Mouse (Mus musculus) hindbrain, embryonic 10.5 days (tissue): Measurements from ENCODE around the gene Tdrd3. TPM values are rescaled to one million over a fixed set of nuclear protein-coding genes. Genes with fewer than 3 reads are reported as not detected.

ENCODE experiments used
- DNase-seq: peaks from one replicate; pipeline ENCODE4 v3.0.0-alpha.2; 2017; ENCODE audit warnings: low spot score
- H3K27ac ChIP-seq: fragments of 300-500 bp; sonication (generic); 2 replicates; pipeline ENCODE4 v1.5.1; 2016; ENCODE audit warnings: mild to moderate bottlenecking, moderate library complexity
- H3K27me3 ChIP-seq: fragments of 300-500 bp; sonication (generic); 2 replicates; pipeline ENCODE4 v1.6.1; 2016; ENCODE audit warnings: mild to moderate bottlenecking; ENCODE audit not compliant: poor library complexity, insufficient read depth, severe bottlenecking
- H3K36me3 ChIP-seq: fragments of 300-500 bp; sonication (generic); 2 replicates; pipeline ENCODE4 v1.6.1; 2016; ENCODE audit warnings: mild to moderate bottlenecking, moderate library complexity
- H3K4me1 ChIP-seq: fragments of 300-500 bp; sonication (generic); replicated peaks from 2 replicates; pipeline ENCODE4 v1.6.1; 2016; ENCODE audit warnings: mild to moderate bottlenecking
- H3K4me3 ChIP-seq: fragments of 300-500 bp; sonication (generic); 2 replicates; pipeline ENCODE4 v1.5.1; 2016; ENCODE audit warnings: mild to moderate bottlenecking, moderate library complexity
- H3K9me3 ChIP-seq: fragments of 300-500 bp; sonication (generic); 2 replicates; pipeline ENCODE4 v1.6.1; 2016; ENCODE audit warnings: mild to moderate bottlenecking, moderate library complexity
- WGBS: fragments of 180-500 bp; shearing (Covaris S2); methylation state at CpG from one replicate; pipeline ENCODE4 v1.1.7; 2016; 5-methylcytosine and 5-hydroxymethylcytosine counted together
- polyA plus RNA-seq: library from polyadenylated mRNA; unstranded; fragments of >200 nt; fragmentation: Nextera tagmentation; extraction: Ambion mirVana; gene quantifications from 2 replicates; pipeline ENCODE4 v1.2.1, GENCODE M21; 2016

The Tdrd3 gene
- polyA plus RNA-seq, 1 experiment from 2014 or later, result 27.0 TPM

DNA sequence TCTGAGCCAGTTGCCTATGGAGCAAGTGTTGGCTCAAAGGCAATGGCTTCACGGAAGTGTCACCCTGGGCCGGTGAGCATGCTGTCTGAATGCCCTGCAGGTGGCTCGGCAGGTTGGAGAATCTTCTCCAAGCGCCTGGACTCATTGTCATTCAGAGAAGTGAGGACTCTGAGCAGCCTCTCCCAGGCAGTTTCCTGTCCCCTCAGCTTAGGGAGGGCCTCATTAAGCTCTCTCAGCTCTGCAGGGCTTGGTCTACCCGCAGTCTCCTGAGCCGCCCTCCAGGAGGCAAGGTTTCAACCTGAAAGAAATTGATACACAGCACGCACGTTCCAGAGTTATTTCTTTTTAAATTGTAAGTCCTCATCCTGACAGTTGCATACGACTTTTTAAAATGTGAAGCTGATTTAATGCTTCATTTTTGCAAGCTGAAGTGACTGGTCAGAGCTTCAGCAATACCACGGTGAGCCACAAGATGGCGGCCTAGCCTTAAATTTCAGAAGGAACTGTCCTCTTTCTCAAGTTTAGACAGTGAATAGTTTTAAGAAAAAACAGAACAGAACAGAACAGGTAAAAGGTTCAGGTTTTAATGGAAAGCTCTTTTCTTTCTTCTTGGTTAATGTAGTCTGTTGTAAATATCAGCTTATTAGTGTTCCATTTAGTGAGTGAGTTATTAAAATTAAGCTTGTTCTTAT, 47.7 kb downstream of the Tdrd3 start:
- Histone ChIP-seq H3K36me3 (peaks cover 5% of the 10 kb centered on the region; the same call in 1 of the 2 replicates), H3K27ac (no peak overlapping the region), H3K27me3 (no peaks in the 10 kb centered on the region), H3K9me3 (no peaks in the 10 kb centered on the region), H3K4me3 (no peak overlapping the region), H3K4me1 (0 out of 2 replicates have a peak, but pooled peaks cover 3% of the 10 kb centered on the region)
- 19% methylated on average over 11 of the region's 11 CpGs for WGBS
- DNase-seq, result peak; percentile 71

DNA sequence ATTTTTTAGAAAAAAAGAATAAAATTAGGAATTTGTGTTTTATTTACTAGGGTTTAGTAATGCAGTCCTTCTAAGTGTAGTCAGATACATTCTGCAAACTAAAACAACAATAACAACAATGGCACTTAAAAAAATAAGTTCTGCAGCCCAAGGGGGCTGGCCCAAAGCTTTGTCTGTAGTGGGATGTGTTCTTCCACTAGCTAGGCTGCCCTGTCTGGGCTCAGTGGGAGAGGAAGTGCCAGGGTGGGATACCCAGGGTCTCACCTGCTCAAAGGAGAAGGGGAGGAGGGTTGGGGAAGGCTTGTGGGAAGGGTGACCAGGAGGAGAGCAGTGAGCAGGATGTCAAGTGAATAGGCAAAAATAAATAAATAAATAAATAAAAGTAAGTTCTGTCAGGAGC, 48.2 kb downstream of the Tdrd3 start:
- no peak for DNase-seq
- Histone ChIP-seq H3K4me3 (no peak overlapping the region), H3K4me1 (0 out of 2 replicates have a peak, but pooled peaks cover 3% of the 10 kb centered on the region), H3K36me3 (peaks cover 5% of the 10 kb centered on the region; the same call in 1 of the 2 replicates), H3K27ac (no peak overlapping the region), H3K9me3 (no peaks in the 10 kb centered on the region), H3K27me3 (no peaks in the 10 kb centered on the region)

DNA sequence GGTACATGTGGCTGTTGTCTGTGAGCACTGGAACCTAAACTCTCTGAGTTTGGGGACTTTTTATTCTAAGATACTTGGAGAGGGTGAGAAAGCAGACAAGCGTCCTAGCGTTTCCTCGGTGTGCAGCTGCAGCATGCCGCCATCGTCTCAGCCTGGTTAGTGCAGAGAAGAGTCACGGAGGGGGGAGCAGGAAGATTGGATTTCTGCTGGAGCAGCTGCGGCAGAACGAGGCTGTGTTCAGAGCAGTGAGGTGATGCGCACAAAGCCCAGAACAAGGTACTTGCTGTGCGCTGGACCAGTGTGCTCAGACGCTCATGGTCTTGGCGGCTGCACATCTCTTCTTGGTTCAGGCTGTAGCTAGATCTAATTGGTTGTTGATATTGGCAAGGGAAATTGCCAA, 51.1 kb downstream of the Tdrd3 start:
- Histone ChIP-seq H3K36me3 (peaks cover 5% of the 10 kb centered on the region; the same call in 1 of the 2 replicates), H3K9me3 (no peaks in the 10 kb centered on the region), H3K4me3 (no peak overlapping the region), H3K27ac (no peak overlapping the region), H3K27me3 (no peaks in the 10 kb centered on the region), H3K4me1 (0 out of 2 replicates have a peak, but pooled peaks cover 3% of the 10 kb centered on the region)
- DNase-seq, result no peak
- 87% methylated on average over 12 of the region's 12 CpGs for WGBS

DNA sequence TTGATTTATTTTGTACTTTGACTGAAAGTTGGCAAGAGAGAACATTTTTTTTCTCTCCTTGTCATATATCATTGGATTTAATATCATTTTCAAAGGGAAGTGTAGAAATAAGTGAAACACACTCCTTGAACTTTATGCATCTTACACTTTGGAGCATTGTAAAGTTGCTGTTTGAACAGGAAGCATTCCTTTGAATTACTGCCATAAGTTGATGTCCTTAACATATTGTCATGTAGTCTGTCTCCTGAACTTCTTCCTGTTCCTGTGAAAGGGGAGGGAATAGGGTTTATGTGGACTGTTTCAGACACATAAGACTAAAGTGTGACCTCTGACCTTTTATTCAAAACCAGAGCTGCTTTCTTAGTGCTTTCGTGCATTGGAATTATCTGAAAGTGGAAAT, 55.1 kb downstream of the Tdrd3 start:
- 83% methylated on average over 1 of the region's 1 CpGs for WGBS

DNA sequence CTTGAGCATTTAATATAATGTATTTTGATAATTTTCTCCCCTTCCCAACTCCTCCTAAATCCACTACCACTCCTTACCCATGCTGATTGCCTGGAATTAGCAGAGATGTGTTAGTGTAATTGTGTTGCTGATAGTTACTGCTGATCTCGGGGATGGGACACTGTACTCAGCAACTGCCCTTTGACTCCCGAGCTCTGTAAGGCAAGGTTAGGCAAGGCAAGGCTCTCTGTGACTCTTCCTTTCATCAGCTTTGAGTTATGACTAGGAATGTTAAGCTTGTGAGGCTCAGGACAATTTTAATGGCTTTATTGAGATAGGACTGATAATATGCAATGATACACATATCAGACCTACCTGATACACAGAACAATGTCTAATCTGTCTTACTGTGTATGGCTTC, 56.3 kb downstream of the Tdrd3 start:
- no peaks in the 10 kb centered on the region for H3K9me3 ChIP-seq
- no peaks in the 10 kb centered on the region for H3K4me1 ChIP-seq
- H3K36me3 ChIP-seq, result peaks cover 30% of the 10 kb centered on the region
- no peak overlapping the region for H3K27ac ChIP-seq
- no peak for DNase-seq
- WGBS, result 84% methylated on average over 2 of the region's 2 CpGs
- no peaks in the 10 kb centered on the region for H3K27me3 ChIP-seq
- no peak overlapping the region for H3K4me3 ChIP-seq

More for the DNA sequence above, 55.1 kb downstream of the Tdrd3 start:
- no peaks in the 10 kb centered on the region for H3K27me3 ChIP-seq
- H3K9me3 ChIP-seq, result no peaks in the 10 kb centered on the region
- H3K36me3 ChIP-seq, result peaks cover 32% of the 10 kb centered on the region
- H3K4me3 ChIP-seq, result no peak overlapping the region
- H3K27ac ChIP-seq, result no peak overlapping the region
- no peaks in the 10 kb centered on the region for H3K4me1 ChIP-seq
- DNase-seq, result no peak

DNA sequence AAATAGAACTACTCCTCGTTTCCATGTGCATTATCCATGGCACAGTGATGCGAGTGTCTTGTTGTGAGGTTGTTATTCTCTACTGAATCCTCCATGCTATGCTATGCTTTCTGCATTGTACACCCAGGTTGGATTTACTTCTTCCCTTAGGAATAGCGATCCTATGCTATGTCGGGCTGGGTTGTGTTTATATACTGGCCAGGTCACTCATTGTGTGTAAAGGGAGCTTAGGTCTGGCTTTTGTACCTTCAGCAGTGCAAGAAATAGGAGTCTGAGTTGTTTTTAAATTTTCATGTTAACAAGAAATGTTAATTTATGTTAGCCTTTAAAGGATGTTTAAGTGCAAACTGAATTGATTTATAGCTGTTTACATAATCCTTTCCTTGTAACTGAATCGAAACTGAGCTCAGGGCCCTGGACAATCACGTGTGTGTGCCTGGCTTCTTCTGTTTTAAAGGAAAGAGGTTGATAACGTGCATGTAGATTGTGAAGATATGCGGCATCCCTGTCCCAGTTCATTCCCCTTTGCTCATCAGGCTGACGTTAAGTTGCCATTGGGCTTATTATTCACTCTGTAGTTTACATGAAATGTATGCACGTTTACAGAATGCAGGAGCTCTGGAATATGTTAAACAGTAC, 59.4 kb downstream of the Tdrd3 start:
- no peak overlapping the region for H3K27ac ChIP-seq
- H3K4me3 ChIP-seq, result no peak overlapping the region
- H3K27me3 ChIP-seq, result no peaks in the 10 kb centered on the region
- no peaks in the 10 kb centered on the region for H3K4me1 ChIP-seq
- WGBS, result 89% methylated on average over 10 of the region's 10 CpGs
- H3K9me3 ChIP-seq, result no peaks in the 10 kb centered on the region
- DNase-seq, result no peak
- H3K36me3 ChIP-seq, result peaks cover 39% of the 10 kb centered on the region

DNA sequence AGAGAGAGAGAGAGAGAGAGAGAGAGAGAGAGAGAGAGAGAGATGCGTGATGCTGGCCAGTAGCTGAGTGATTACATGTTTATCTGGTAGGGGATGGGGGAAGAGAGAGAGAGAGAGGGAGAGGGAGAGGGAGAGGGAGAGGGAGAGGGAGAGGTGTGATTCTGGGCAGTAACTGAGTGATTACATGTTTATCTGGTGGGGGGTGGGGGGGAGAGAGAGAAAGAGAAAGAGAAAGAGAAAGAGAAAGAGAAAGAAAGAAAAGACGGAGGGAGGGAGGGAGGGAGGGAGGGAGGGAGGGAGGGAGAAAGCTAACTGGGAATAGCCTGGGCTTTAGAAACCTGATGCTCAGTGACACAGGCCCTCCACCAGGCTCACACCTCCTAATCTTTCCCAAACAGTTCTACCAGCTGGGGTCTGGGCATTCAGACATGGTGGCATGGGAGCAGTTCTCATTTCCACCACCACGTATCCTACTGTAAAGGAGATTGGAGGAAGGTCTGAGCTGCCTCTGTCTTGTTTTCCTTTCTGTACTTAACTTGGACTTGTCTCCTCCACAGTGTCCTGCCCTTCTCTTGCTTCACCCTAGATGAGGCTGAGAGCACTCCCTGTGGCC, 62.0 kb downstream of the Tdrd3 start:
- Histone ChIP-seq H3K27me3 (no peaks in the 10 kb centered on the region), H3K9me3 (no peaks in the 10 kb centered on the region), H3K27ac (no peak overlapping the region), H3K4me1 (no peaks in the 10 kb centered on the region), H3K4me3 (no peak overlapping the region), H3K36me3 (peaks cover 53% of the 10 kb centered on the region)
- WGBS, result 82% methylated on average over 2 of the region's 3 CpGs
- no peak for DNase-seq

DNA sequence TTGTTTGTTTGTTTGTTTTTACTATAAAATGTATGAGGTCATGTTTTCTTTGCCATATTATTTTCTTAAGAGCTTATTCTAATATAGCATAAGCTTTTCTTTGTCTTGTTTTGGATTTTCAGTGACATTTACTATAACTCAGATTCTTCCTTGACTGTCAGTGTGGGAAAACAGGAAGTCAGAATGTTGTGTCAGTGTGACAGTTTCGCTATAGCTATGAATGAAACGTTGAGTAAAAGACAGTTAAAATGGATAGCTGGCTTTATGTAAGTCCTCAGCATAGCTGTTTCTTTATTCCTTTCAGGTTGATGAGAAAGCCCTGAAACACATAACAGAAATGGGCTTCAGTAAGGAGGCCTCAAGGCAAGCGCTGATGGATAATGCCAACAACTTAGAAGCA, 69.4 kb downstream of the Tdrd3 start:
- H3K4me1 ChIP-seq, result no peaks in the 10 kb centered on the region
- H3K9me3 ChIP-seq, result no peaks in the 10 kb centered on the region
- 95% methylated on average over 3 of the region's 3 CpGs for WGBS
- H3K27ac ChIP-seq, result no peak overlapping the region
- H3K27me3 ChIP-seq, result no peaks in the 10 kb centered on the region
- H3K36me3 ChIP-seq, result peaks cover 48% of the 10 kb centered on the region
- DNase-seq, result no peak
- no peak overlapping the region for H3K4me3 ChIP-seq

DNA sequence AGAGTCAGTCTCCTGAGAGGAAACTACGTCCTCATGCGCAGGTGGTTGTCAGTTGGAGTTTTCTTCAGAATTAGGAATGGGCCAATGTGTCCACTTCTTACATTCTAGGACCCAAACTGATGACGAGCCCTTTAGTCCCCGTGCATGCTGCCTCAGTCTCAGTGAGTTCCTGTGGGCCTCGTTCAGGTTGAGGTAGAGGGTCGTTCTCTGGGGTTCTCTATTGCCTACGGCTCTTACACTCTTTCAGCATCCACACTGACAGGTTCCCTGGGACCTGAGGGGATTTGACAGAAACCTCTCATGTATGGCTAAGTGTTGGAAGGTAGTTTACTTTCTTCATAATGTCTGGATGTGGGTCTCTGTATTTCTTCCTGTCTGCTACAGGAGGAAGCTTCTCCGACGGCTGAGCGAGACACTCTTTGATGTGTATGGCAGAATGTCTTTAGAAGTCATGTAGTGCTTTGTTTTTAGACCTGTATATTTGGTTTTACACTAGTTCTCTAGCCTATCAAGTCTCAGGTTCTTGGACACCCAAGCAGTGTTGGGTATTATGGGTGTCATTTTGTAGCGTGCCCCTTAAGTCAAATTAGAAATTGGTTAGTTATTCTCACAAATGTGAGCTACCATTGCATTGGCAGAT, 81.6 kb downstream of the Tdrd3 start:
- Histone ChIP-seq H3K4me1 (no peaks in the 10 kb centered on the region), H3K9me3 (no peaks in the 10 kb centered on the region), H3K36me3 (peaks cover 6% of the 10 kb centered on the region; the same call in 1 of the 2 replicates), H3K4me3 (no peak overlapping the region), H3K27me3 (no peaks in the 10 kb centered on the region), H3K27ac (no peak overlapping the region)
- WGBS, result 96% methylated on average over 11 of the region's 11 CpGs
- no peak for DNase-seq

DNA sequence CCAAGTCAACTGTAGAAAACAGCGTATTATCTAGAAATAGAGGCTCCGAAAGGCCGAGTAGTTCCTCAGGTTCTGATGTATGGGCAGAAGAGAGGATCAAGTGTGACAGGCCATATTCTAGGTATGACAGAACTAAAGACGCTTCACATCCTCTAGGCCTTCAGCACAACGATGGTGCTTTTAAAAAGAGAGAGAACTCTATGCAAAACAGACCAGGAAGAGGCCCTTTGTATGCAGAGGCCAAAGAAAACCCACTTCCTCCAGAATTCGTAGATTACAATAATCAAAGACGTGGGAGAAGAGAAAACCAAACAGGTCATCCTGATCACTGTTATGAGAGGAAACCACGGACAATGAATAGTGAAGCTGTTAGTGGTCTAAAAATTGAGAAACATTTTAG, 89.5 kb downstream of the Tdrd3 start:
- Histone ChIP-seq H3K36me3 (peaks cover 29% of the 10 kb centered on the region), H3K4me1 (no peaks in the 10 kb centered on the region), H3K27me3 (no peaks in the 10 kb centered on the region), H3K4me3 (no peak overlapping the region), H3K9me3 (no peaks in the 10 kb centered on the region), H3K27ac (no peak overlapping the region)
- DNase-seq, result no peak
- 92% methylated on average over 8 of the region's 8 CpGs for WGBS

DNA sequence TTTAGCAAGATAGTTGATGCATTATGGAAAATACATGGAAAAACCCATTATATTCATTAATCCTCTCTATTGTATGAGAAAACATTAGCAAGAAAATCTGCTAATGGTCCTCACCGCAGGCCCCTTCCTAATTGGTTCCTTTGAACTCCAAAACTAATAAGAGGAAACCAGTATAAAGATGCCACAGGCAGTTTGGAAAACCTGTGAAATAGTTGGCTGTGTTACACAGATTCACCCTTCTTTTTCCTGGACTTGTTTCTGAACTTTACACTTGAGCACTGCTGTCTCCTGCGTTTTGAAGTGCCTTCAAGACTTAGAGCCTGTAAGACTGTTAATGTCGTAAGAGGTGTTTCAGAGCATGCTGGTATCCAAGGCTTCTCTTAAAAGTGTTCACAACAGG, 98.8 kb downstream of the Tdrd3 start:
- Histone ChIP-seq H3K27me3 (no peaks in the 10 kb centered on the region), H3K9me3 (no peaks in the 10 kb centered on the region), H3K4me1 (no peaks in the 10 kb centered on the region), H3K36me3 (peaks cover 10% of the 10 kb centered on the region), H3K4me3 (no peak overlapping the region), H3K27ac (no peak overlapping the region)
- 82% methylated on average over 3 of the region's 3 CpGs for WGBS
- no peak for DNase-seq

DNA sequence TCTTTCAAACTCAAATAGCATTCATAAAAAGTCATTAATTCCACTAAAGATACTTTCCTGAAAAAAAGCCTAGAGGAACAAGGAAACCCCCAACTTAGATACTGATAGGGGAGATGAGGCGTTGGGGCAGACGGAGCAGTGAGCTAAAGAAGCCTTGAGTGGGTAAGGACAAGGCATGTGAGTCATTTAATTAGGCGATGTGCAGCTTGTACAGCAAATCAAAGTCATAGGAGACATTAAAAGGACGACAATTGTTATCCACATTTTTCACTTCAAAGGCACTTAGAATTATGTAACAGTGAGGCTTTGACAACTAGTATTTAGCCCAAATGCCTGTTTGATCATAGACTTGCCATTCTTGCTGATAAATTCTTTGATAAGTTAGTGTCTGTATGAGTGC, 100.9 kb downstream of the Tdrd3 start:
- Histone ChIP-seq H3K4me3 (no peak overlapping the region), H3K27ac (no peak overlapping the region), H3K36me3 (peaks cover 5% of the 10 kb centered on the region; the same call in 1 of the 2 replicates), H3K9me3 (no peaks in the 10 kb centered on the region), H3K27me3 (no peaks in the 10 kb centered on the region), H3K4me1 (no peaks in the 10 kb centered on the region)
- DNase-seq, result no peak
- WGBS, result 89% methylated on average over 4 of the region's 4 CpGs

DNA sequence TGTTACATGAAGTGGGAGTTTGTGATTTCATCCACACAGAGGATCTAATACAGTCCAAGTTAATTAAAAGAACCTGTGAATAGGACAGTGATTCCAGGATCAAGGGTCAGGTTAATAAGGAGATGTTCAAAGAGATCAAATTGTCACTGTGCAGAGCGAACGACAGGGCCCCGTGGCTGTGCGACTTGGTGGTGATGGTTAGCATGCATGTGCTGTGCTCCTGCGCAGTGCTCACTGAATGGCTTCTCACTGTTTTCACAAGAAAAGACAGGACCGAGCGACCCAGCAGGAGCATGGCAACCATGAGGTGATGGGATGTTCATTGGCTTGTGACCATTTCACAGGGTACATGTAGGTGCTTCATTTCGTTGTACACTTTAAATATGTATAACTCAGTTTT, 115.4 kb downstream of the Tdrd3 start:
- H3K27ac ChIP-seq, result no peak overlapping the region
- H3K4me1 ChIP-seq, result no peaks in the 10 kb centered on the region
- no peaks in the 10 kb centered on the region for H3K27me3 ChIP-seq
- no peaks in the 10 kb centered on the region for H3K9me3 ChIP-seq
- no peak for DNase-seq
- WGBS, result 90% methylated on average over 8 of the region's 8 CpGs
- no peak overlapping the region for H3K4me3 ChIP-seq
- H3K36me3 ChIP-seq, result no peaks in the 10 kb centered on the region
